Mouse (Mus musculus) kidney, adult 2 months (tissue): Measurements from ENCODE around the gene Rnf141.

Experiments used
- CTCF ChIP-seq: fragments of 200-500 bp; conservative IDR thresholded peaks from 2 replicates; pipeline ENCODE4 v1.5.1; 2011; ENCODE audit warnings: low read depth, mild to moderate bottlenecking, control low read depth, low read length, moderate library complexity, mixed read lengths; ENCODE audit not compliant: insufficient read depth, insufficient read length
- POLR2A ChIP-seq: fragments of 200-500 bp; IDR thresholded peaks from one replicate; pipeline ENCODE4 v1.6.1; 2011; ENCODE audit warnings: low read depth, low read length, control low read depth

DNA sequence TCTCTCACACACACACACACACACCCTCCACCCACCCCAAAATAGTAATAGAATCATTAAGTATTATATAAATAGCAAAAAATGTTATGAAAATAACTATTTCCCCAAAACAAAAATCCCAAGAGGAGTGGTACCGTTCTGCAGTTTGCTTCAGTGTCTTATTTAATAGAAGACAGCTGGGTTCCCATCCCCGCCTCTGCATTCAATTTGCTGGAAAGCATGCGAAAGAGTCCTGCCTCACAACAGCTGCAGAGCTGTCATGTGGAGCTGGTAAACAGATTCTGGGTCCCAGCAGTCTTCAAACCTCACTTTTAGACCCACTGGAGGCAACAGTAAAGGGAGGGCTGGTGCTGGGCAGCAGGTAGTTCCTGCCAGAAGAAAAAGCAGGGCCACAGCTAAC is 35.3 kb downstream of the Rnf141 start:
- no peak for TF ChIP-seq CTCF
- TF ChIP-seq POLR2A: no peak
